Mouse (Mus musculus): ENCODE measurements around the gene Ankdd1a.

Gene Ankdd1a

GRCm38 (mm10) chr9:65545635-65546412 lies 25.8 kb upstream of the Ankdd1a start:
- intact Hi-C loops (cut with DNase I): no loop called here

- intact Hi-C loops (cut with DNase I): no loop called here
These were observed 22.1 kb upstream of the Ankdd1a start for GRCm38 (mm10) chr9:65542111-65542524.

GRCm38 (mm10) chr9:65541126-65542068 lies 21.4 kb upstream of the Ankdd1a start:
- intact Hi-C loops (cut with DNase I): no loop called here

DNA sequence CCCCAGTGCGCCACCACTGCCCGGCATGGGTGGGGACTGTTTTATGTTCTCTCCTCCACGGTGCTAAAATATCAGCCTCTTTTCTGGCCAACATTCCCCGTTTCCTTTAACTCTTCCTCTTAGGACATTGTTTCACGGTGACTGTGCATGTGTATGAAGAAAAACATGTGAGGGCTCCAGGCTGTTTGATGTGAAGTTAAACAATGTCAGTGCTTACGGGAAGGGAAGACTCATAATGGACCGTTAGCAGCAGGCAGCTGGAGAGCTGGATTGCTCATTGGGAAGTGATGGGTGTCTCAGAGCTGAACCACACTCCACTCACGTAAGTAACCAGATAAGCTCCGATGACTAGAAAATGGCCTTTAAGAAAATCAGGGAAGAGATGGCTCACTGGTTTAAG lies 19.7 kb upstream of the Ankdd1a start:
- intact Hi-C loops (cut with DNase I): no loop called here

- intact Hi-C loops (cut with DNase I): no loop called here
These were observed 18.1 kb upstream of the Ankdd1a start for GRCm38 (mm10) chr9:65537901-65538630.

DNA sequence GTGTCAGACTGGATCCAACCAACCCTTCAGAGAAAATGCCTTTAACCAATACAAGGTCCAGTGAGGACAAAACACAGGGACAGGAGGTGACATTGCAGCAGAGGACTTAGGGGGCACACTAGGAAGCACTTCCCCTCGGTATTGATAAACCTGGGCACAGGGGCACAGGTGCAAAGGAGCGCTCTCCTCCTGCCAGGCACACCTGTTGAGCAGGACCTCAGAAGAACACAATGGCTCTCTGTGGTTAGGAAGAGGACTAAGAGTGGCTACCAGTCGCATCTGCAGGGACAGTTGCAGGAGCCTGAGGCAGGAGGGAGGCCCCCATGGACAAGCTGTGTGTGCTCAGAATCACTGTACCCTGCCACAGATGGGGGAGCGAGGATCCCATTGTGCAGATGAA lies 16.5 kb upstream of the Ankdd1a start:
- intact Hi-C loops (cut with DNase I): no loop called here

GRCm38 (mm10) chr9:65535789-65536469 lies 15.9 kb upstream of the Ankdd1a start:
- intact Hi-C loops (cut with DNase I): no loop called here

DNA sequence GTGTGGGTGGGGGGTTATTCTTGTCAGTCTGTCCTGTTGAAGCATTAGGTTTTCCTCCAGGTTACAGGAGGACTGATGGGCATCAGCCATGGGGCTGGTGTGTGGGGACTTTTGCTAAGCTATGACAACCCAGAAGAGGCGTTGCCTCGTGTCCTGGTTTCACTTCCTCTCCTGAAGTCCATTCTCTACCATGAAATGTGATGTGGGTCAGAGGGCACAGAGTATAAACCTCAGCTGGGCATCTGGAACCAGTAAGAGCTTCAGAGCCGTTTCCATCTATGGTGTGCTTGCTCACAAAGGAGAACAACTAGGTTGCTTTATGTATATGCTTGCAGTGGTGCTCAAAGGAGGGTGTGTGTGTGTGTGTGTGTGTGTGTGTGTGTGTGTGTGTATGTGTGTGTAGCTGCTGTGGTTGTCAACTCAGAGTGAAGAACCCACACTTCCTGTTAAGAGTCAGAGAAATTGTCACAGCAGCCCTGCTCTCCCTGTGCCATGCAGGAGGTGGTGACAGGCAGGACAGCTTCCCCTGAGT lies 15.3 kb upstream of the Ankdd1a start:
- intact Hi-C loops (cut with DNase I): no loop called here

DNA sequence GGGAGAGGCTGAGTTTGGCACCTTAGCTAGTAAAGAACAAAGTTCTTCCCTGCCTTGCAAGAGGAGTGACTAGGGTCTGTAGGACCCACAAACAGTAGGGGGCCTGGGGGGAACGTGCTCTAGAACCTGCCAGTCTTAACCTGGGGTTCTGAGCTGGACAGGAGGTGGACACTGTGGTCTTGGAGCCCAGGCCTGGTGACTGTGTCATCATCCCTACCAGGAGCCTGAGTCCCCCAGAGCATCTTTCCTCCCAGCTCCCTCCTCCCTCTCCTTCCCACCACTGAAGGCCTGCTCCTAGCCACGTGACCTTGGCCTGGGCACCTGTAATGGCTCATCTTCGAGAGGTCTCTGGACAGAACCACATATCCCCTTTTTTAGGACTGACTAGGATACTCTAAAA lies 14.1 kb upstream of the Ankdd1a start:
- intact Hi-C loops (cut with DNase I): no loop called here

DNA sequence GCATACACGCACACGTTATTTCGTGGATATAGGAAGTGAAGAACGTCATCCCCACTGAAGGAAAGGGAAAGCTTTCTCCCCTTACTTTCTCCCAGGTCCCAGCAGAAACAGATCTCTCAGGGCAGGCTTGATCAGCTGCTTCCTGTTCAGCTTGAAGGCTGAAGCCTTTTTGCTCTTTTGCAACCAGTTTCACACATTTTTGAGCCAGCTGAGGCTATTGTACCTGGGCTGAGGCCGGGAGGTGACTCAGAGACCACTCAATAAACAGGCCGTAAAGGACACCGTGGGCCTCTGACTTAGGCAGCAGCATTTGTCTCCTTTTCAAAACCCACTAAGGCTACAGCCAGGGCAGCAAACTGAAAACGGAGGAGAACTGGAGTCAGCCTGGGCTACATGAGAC lies 13.0 kb upstream of the Ankdd1a start:
- intact Hi-C loops (cut with DNase I): no loop called here

GRCm38 (mm10) chr9:65531283-65531682 lies 11.3 kb upstream of the Ankdd1a start:
- intact Hi-C loops (cut with DNase I): no loop called here

GRCm38 (mm10) chr9:65529659-65530058 lies 9.7 kb upstream of the Ankdd1a start:
- intact Hi-C loops (cut with DNase I): loop anchor here (10.0 kb wide), 1 partner anchor 135 kb away; the partner anchor contains the start of gene Oaz2

GRCm38 (mm10) chr9:65528417-65529038 lies 8.5 kb upstream of the Ankdd1a start:
- intact Hi-C loops (cut with DNase I): loop anchor here (10.0 kb wide), 1 partner anchor 136 kb away; the partner anchor contains the start of gene Oaz2

DNA sequence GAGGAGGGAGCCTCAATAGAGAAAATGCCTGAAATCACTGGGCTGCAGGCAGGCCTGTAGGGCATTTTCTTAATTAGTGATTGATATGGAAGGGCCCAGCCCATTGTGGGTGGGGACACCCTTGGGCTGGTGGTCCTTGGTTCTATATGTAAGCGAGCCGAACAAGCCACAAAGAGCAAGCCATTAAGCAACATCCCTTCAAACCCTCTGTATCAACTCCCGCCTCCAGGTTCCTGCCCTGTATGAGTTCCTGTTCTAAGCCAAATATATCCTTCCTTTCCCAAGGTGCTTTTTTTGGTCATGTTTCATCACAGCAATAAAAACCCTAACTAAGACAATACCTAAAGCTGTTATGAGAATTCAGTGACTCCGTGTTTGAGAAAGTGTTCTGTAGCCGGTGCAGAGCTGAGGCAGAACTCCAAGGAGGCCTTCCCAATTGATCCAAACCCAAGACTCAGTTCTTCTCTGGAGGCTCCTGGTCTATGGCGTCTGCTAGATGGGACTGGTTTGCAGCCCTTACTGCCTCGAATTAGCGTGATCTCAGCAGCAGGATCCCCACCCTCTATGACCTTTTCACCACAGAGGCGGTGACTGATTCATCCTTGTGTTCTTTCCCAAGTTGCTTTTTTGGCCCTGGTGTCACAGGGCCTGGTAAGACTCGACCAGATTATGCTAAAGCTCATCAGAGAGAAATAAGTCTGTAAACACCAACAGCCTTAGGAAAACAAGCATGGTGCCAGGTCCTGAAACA lies 5.6 kb upstream of the Ankdd1a start:
- intact Hi-C loops (cut with DNase I): loop anchor here (10.0 kb wide), 1 partner anchor 139 kb away; the partner anchor contains the start of gene Oaz2

DNA sequence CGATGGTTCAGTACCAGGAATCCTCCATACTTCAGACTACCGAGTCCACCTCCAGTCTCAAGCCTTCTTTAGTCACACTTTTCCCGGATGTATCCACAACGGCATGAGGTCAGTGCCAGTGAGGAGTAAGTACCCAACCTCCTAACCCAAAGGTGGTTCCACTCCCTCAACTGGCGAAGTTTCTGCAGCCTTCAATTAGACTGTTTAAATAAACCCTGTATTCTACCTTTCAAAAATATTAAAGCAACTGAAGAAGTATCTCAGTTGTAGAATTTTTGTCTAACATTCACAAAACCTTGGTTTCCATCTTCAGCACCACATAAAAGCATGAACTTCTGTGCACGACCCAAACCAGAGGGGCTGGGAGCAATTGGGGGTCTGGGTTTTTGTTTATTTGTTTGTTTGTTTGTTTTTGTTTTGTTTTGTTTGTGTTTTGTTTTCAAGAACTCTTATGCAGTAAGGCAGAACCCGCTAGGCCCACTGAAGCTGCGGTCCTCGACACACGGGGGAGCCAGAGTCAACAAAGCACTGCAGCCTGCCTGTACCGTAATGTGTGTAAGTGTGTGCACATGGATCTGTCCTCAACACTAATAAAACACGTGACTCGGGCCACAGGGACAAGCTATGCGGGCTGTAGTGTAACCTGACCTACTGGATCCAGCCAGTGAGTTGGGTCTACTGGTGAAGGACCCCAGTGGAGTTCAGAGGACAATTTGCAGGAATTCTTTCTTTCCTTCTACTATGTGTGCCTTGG lies 3.8 kb upstream of the Ankdd1a start:
- intact Hi-C loops (cut with DNase I): loop anchor here (1.0 to 10.0 kb wide), 2 partner anchors 57 to 141 kb away; partner anchors contain the start of genes Oaz2 and Plekho2

DNA sequence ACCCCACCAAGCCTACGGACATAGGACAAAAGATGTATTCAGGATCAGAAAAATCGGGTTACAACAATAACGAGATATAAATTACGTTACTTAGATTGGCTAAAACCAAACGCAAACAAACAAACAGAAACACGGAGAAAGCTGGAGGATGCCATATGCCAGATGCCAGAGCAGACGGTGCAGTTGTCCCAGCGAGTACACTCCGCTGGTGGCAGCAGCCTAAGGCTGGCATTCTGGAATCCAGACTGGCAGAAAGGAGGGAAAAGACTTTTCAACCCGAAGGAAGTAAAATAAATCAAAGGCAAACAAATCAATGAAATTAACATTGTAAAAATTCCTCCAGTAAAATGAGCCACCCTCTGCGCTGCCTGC lies 498 bp upstream of the Ankdd1a start:
- intact Hi-C loops (cut with DNase I): loop anchor here (10.0 kb wide), 1 partner anchor 144 kb away; the partner anchor contains the start of gene Oaz2

DNA sequence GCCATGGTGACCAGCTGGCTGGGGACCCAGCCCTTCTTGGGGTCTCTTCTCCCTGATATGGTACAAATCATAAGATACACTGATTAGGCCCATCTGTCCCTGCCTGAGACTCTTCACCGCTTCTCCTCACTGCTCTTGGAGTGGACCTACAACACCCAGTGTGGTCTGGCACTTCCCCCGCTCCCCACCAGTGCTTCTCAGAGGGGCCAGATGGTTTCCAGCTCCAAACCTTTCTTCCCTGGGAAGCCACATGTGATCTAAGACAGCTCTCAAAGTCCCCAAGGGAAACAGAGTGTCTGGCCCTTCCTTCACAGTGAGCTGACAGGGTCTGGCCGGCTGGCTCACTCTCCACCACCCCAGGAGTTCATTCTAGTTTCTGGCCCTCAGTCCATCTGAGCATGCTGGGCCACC lies 5.1 kb downstream of the Ankdd1a start:
- intact Hi-C loops (cut with DNase I): no loop called here

DNA sequence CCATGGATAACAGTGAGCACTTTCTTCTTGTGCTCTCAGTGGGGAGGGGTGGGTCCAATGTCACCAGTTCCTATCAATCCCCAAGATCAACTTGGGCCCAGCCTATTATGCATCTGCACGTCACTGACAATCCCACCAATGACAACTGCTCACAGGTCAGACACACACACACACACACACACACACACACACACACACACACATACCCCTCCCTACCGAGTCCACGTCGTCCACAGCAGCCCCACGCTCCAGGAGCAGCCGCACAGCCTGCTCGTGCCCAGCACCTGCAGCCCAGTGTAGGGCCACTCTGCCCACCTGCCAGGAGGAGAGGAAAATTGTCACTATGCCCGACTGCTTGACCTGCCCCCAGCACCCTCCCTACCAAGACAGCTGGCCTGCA lies 5.6 kb downstream of the Ankdd1a start:
- intact Hi-C loops (cut with DNase I): no loop called here
